Mouse (Mus musculus) cerebellum, adult 2 months (tissue): ENCODE results near the gene Ak2.

Source experiments
- CTCF ChIP-seq: fragments of 200-500 bp; IDR thresholded peaks from 2 replicates; pipeline ENCODE4 v1.5.1; 2011; ENCODE audit warnings: low read depth, mild to moderate bottlenecking, control low read depth, low read length, moderate library complexity, borderline replicate concordance; ENCODE audit not compliant: insufficient read depth
- POLR2A ChIP-seq: fragments of 200-500 bp; IDR thresholded peaks from 2 replicates; pipeline ENCODE4 v1.6.1; 2011; ENCODE audit warnings: low read length, control low read depth, borderline replicate concordance; ENCODE audit not compliant: insufficient read depth

GRCm38 (mm10) chr4:129054757-129055156 is 63.0 kb downstream of the Ak2 start:
- TF ChIP-seq CTCF = no peak
- no peak for TF ChIP-seq POLR2A
